Mouse (Mus musculus) midbrain, postnatal 0 days (tissue): ENCODE data around the gene H13. TPM values are rescaled to one million over a fixed set of nuclear protein-coding genes. Genes with fewer than 3 reads are reported as not detected.
A peak's percentile ranks its signal among the peaks of the same experiment; 100 is the strongest.

Experiments
- ATAC-seq: fragments of 200-750 bp; cut with Nextera tagmentation; 2 replicates; pipeline ENCODE4 v1.8.0; 2017; ENCODE audit warnings: moderate number of reproducible peaks, mild to moderate bottlenecking, moderate TSS enrichment, moderate library complexity; ENCODE audit not compliant: low FRiP score
- DNase-seq: peaks from one replicate; pipeline ENCODE4 v3.0.0-alpha.2; 2015; ENCODE audit warnings: low spot score
- H3K27ac ChIP-seq: fragments of 300-500 bp; sonication (generic); 2 replicates; pipeline ENCODE4 v1.5.1; 2014; ENCODE audit warnings: low read depth, mild to moderate bottlenecking, low read length, mixed read lengths
- H3K27me3 ChIP-seq: fragments of 300-500 bp; sonication (generic); 2 replicates; pipeline ENCODE4 v1.6.1; 2014; ENCODE audit warnings: low read length, control low read depth, mixed read lengths; ENCODE audit not compliant: insufficient read depth
- H3K36me3 ChIP-seq: fragments of 300-500 bp; sonication (generic); 2 replicates; pipeline ENCODE4 v1.6.1; 2014; ENCODE audit warnings: low read length, control low read depth, mixed read lengths; ENCODE audit not compliant: insufficient read depth
- H3K4me1 ChIP-seq: fragments of 300-500 bp; sonication (generic); 2 replicates; pipeline ENCODE4 v1.6.1; 2014; ENCODE audit warnings: mild to moderate bottlenecking, control low read depth, antibody characterized with exemption, low read length, mixed read lengths; ENCODE audit not compliant: insufficient read depth
- H3K4me2 ChIP-seq: fragments of 300-500 bp; sonication (generic); 2 replicates; pipeline ENCODE4 v1.6.1; 2014; ENCODE audit warnings: low read depth, mild to moderate bottlenecking, low read length, mixed read lengths; ENCODE audit not compliant: poor library complexity, severe bottlenecking
- H3K4me3 ChIP-seq: fragments of 300-500 bp; sonication (generic); 2 replicates; pipeline ENCODE4 v1.5.1; 2014; ENCODE audit warnings: low read depth, mild to moderate bottlenecking, low read length, moderate library complexity
- H3K9ac ChIP-seq: fragments of 300-500 bp; sonication (generic); replicated peaks from 2 replicates; pipeline ENCODE4 v1.6.1; 2014; ENCODE audit warnings: mild to moderate bottlenecking, low read length, moderate library complexity, mixed read lengths; ENCODE audit not compliant: poor library complexity, severe bottlenecking
- H3K9me3 ChIP-seq: fragments of 300-500 bp; sonication (generic); 2 replicates; pipeline ENCODE4 v1.6.1; 2016; ENCODE audit warnings: low read length, control low read depth
- CTCF ChIP-seq: IDR thresholded peaks from 2 replicates; pipeline ENCODE4 v1.5.1; 2016; ENCODE audit warnings: antibody characterized with exemption, mild to moderate bottlenecking
- WGBS: fragments of 180-500 bp; shearing (Covaris S2); extraction: QIAGEN DNeasy Blood & Tissue Kit; methylation state at CpG from one replicate; pipeline ENCODE4 v1.1.7; 2014; 5-methylcytosine and 5-hydroxymethylcytosine counted together
- polyA plus RNA-seq: library from polyadenylated mRNA; unstranded; fragments of >200 nt; fragmentation: Nextera tagmentation; extraction: Ambion mirVana; gene quantifications from 2 replicates; pipeline ENCODE4 v1.2.1, GENCODE M21; 2015
- total RNA-seq: library from RNA; depleted of rRNA; stranded (reverse); fragments of >200 nt; gene quantifications from 2 replicates; pipeline ENCODE4 v1.2.3, GENCODE M21; 2014

H13 gene
- total and polyA plus RNA-seq, 2 experiments from 2014 or later: 166 to 175 TPM

DNA sequence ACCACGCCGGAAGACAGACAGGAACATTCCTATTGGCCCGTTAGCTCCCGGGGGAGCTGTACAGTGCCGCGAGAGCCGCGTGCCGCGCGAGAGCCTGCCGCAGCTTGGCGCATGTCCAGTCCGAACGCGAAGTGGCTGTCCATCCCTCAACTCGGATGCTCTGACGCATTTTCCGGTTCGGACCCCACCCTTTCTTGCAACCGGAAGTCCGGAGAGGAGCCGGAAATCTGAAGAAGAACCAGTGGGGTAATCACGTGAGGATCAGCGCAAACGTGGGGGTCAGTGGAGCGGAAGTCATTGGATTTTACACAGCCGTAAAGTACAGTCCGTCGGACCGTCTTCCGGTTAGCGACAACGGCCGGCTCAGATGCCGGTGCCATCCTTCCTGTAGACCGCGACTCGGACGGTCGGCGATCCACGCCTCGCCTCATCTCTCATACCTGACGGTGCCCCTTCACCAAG lies 17.6 kb downstream of the H13 start, which contains the start of gene Mcts2:
TSS of gene Mcts2 (plus strand) at position 230 of the 462 bp plus-strand sequence.
- no peak for TF ChIP-seq CTCF
- Histone ChIP-seq H3K9ac (peak within 1 kb of the TSS; percentile 51), H3K4me2 (peak within 1 kb of the TSS; percentile 53), H3K4me1 (no peaks in the 10 kb centered on the region), H3K4me3 (peak within 1 kb of the TSS; percentile 39), H3K27me3 (no peaks in the 10 kb centered on the region), H3K9me3 (no peaks in the 10 kb centered on the region), H3K36me3 (peaks cover 75% of the 10 kb centered on the region), H3K27ac (peak within 1 kb of the TSS; percentile 62)
- ATAC-seq (peak; percentile 94), DNase-seq (peak; percentile 96)
- WGBS: 53% methylated on average over 45 of the region's 45 CpGs

GRCm38 (mm10) chr2:152691564-152692217 lies 22.4 kb downstream of the H13 start:
- Histone ChIP-seq H3K9ac (no peak overlapping the region), H3K4me1 (no peaks in the 10 kb centered on the region), H3K36me3 (peaks cover 47% of the 10 kb centered on the region), H3K4me3 (no peak overlapping the region), H3K4me2 (no peak overlapping the region), H3K9me3 (no peaks in the 10 kb centered on the region), H3K27me3 (no peaks in the 10 kb centered on the region), H3K27ac (no peak overlapping the region)
- 72% methylated on average over 7 of the region's 7 CpGs for WGBS
- DNase-seq (peak; percentile 50), ATAC-seq (no peak)
- TF ChIP-seq CTCF: peak; percentile 65

DNA sequence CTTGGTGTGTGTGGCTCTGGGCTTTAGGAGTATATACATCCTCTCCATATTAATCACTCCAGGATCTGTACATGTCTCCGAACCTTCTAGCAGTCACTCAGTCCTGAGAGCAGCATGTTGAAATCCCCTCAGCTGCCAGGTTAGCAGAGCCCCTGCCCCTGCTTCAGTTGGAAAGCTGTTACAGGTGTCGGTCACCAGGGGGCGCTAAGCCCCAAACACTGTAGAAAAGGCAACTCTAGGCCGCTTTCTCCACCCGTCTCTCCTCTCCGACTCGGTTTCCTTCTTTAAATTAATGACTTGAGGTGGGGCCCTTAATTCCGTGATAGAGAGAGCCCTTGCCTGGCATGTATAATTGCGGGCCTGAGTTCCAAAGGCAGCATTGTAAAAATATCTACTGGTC lies 24.0 kb downstream of the H13 start:
- Histone ChIP-seq H3K9me3 (no peaks in the 10 kb centered on the region), H3K4me3 (no peak overlapping the region), H3K36me3 (peaks cover 42% of the 10 kb centered on the region), H3K27me3 (no peaks in the 10 kb centered on the region), H3K4me2 (peak overlapping the region; percentile 28; the same call in 1 of the 2 replicates), H3K9ac (0 out of 2 replicates have a peak overlapping the region, but pooled peaks have one; percentile 2), H3K4me1 (no peaks in the 10 kb centered on the region), H3K27ac (0 out of 2 replicates have a peak overlapping the region, but pooled peaks have one; percentile 8)
- ATAC-seq: peak; percentile 20; the same call in 1 of the 2 replicates
- WGBS: 15% methylated on average over 9 of the region's 9 CpGs
- peak; percentile 87 for DNase-seq
- TF ChIP-seq CTCF: peak; percentile 93

DNA sequence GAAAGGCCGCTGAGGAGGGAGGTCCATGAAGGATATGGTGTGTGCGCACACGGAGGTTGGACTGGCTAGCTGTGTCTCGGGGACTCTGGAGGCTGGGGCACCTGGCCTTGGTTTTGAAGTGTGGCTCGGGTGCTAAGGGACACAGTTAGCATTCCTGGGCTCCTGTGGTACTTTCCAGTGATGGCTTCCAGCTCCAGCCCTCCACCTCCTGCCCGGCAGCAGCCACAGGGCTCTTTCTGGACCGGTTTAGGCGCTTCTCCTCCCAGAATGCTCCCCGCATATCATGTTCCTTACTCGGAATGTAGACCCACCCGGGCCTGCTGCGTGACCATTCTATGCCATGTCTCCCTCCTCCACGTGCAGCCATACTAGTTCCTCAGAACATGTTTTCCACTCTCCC lies 24.5 kb downstream of the H13 start:
- no peak for DNase-seq
- no peak overlapping the region for H3K4me3 ChIP-seq

DNA sequence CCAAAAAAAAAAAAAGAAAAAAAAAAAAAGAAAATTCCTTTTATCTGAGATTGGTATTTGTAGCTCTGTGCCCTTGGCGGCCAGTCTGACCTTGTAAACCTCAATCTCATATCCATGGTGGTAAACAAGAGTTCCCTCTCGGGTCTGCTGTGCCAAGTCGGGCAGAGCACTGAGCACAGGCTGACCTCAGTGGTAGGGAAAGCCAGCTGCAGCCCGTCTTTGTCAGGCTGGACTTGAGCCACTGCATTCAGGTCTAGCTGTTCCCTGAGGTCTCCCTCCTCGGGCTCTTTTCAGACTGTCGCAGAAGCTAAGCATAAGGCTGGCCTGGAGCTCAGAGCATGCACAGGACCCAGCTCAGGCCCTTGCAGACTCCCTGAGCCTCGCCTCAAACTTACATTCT lies 25.4 kb downstream of the H13 start:
- H3K4me3 ChIP-seq: no peak overlapping the region
- peaks cover 40% of the 10 kb centered on the region for H3K36me3 ChIP-seq
- H3K9ac ChIP-seq: no peak overlapping the region
- DNase-seq: no peak
- WGBS: 80% methylated on average over 7 of the region's 7 CpGs
- H3K4me2 ChIP-seq: no peak overlapping the region
- no peaks in the 10 kb centered on the region for H3K9me3 ChIP-seq
- H3K27me3 ChIP-seq: no peaks in the 10 kb centered on the region
- ATAC-seq: no peak
- TF ChIP-seq CTCF: no peak
- H3K4me1 ChIP-seq: no peaks in the 10 kb centered on the region
- H3K27ac ChIP-seq: no peak overlapping the region

More for the DNA sequence above, 24.5 kb downstream of the H13 start:
- H3K4me1 ChIP-seq: no peaks in the 10 kb centered on the region
- H3K4me2 ChIP-seq: peak overlapping the region; percentile 28; the same call in 1 of the 2 replicates
- no peaks in the 10 kb centered on the region for H3K9me3 ChIP-seq
- peaks cover 42% of the 10 kb centered on the region for H3K36me3 ChIP-seq
- WGBS: 88% methylated on average over 13 of the region's 13 CpGs
- H3K27ac ChIP-seq: 0 out of 2 replicates have a peak overlapping the region, but pooled peaks have one; percentile 8
- 0 out of 2 replicates have a peak overlapping the region, but pooled peaks have one; percentile 2 for H3K9ac ChIP-seq
- no peak for ATAC-seq
- TF ChIP-seq CTCF: no peak
- no peaks in the 10 kb centered on the region for H3K27me3 ChIP-seq

DNA sequence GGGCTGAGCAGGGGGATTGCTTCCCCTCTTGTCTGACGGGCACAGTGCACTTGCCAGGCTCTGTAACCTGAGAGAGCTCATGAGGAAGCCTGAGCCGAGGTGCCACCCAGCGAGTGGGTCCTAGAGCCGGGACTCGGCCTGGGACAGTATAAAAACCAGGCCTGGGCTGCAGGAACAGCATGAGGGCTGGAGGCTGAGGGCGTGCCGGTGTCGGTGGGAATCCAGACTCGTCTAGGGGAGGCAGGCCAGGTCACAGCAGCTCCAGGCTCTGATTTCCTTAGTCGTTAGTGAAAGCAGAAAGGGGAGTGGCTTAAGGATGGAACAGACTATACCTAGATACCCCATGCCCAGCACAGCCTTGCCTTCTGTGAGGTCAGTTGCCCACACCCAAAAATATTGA lies 26.8 kb downstream of the H13 start:
- Histone ChIP-seq H3K4me1 (no peaks in the 10 kb centered on the region), H3K4me2 (no peak overlapping the region), H3K27ac (peak overlapping the region; percentile 57; the same call in 1 of the 2 replicates), H3K9ac (0 out of 2 replicates have a peak overlapping the region, but pooled peaks have one; percentile 60), H3K9me3 (no peaks in the 10 kb centered on the region), H3K27me3 (no peaks in the 10 kb centered on the region), H3K36me3 (peaks cover 44% of the 10 kb centered on the region), H3K4me3 (no peak overlapping the region)
- DNase-seq: no peak
- WGBS: 69% methylated on average over 10 of the region's 10 CpGs
- TF ChIP-seq CTCF: no peak
- ATAC-seq: no peak
